Mouse (Mus musculus) CH12.LX (cell line): Measurements from ENCODE around the gene Osgep. TPM values are rescaled to one million over a fixed set of nuclear protein-coding genes. Genes with fewer than 3 reads are reported as not detected.

Source experiments
- DNase-seq: peaks from one replicate; pipeline ENCODE4 v3.0.0-alpha.2; 2013; ENCODE audit errors: extremely low read depth
- H3K27ac ChIP-seq: 2 replicates; pipeline ENCODE4 v1.5.1; 2012; ENCODE audit warnings: low read depth, mild to moderate bottlenecking, control low read depth, moderate library complexity; ENCODE audit not compliant: insufficient read depth
- H3K27me3 ChIP-seq: replicated peaks from 2 replicates; pipeline ENCODE3; 2012; ENCODE audit warnings: inconsistent platforms
- H3K36me3 ChIP-seq, 2 experiments: replicated peaks in 1 of 2; 2 replicates each; pipeline versions ENCODE3 to v1.6.1; 2012; ENCODE audit warnings: inconsistent platforms in 1 of 2, low read length in 1 of 2, mild to moderate bottlenecking in 1 of 2, mixed read lengths in 1 of 2, moderate library complexity in 1 of 2; ENCODE audit not compliant: control insufficient read depth in 1 of 2, insufficient read depth in 1 of 2
- H3K4me1 ChIP-seq, 2 experiments: 2 replicates each; pipeline ENCODE4 v1.6.1; 2012; ENCODE audit warnings: inconsistent platforms in 1 of 2, moderate library complexity in 1 of 2; ENCODE audit not compliant: insufficient read depth in 2 of 2, control insufficient read depth in 1 of 2
- H3K4me2 ChIP-seq: 2 replicates; pipeline ENCODE4 v1.6.1; 2012; ENCODE audit warnings: low read depth, mild to moderate bottlenecking, control low read depth; ENCODE audit not compliant: poor library complexity, insufficient read depth, severe bottlenecking
- H3K4me3 ChIP-seq, 3 experiments: fragments of 150-350 bp in 1 of 3; sonication (generic) in 1 of 3; replicated peaks in 1 of 3; 2 replicates each; pipeline versions ENCODE3 to v1.5.1; 2011 to 2012; ENCODE audit warnings: low read depth in 2 of 3, low read length in 2 of 3, mild to moderate bottlenecking in 2 of 3, moderate library complexity in 2 of 3, control low read depth in 1 of 3, improper control_type of control experiment in 1 of 3, inconsistent platforms in 1 of 3, mixed read lengths in 1 of 3; ENCODE audit not compliant: poor library complexity in 1 of 3
- H3K79me2 ChIP-seq: replicated peaks from 2 replicates; pipeline ENCODE4 v1.6.1; 2012; ENCODE audit warnings: mild to moderate bottlenecking, moderate library complexity; ENCODE audit not compliant: control insufficient read depth, poor library complexity, insufficient read depth, severe bottlenecking; ENCODE audit errors: extremely low read depth
- H3K9ac ChIP-seq: 2 replicates; pipeline ENCODE4 v1.6.1; 2012; ENCODE audit warnings: low read depth, mild to moderate bottlenecking, control low read depth, moderate library complexity; ENCODE audit not compliant: insufficient read depth
- H3K9me3 ChIP-seq: replicated peaks from 2 replicates; pipeline ENCODE3; 2012; ENCODE audit warnings: low read length, inconsistent platforms, mixed read lengths
- CHD1 ChIP-seq: IDR thresholded peaks from 2 replicates; pipeline ENCODE4 v1.6.1; 2012; ENCODE audit warnings: low read depth, low read length, improper control_type of control experiment, inconsistent platforms
- CTCF ChIP-seq, 2 experiments: IDR thresholded peaks in 1 of 2; conservative IDR thresholded peaks in 1 of 2; 2 replicates each; pipeline ENCODE4 v1.5.1; 2011 to 2012; ENCODE audit warnings: low read depth in 2 of 2, low read length in 2 of 2, improper control_type of control experiment in 1 of 2, inconsistent platforms in 1 of 2, mild to moderate bottlenecking in 1 of 2, moderate library complexity in 1 of 2
- ELF1 ChIP-seq: IDR thresholded peaks from 2 replicates; pipeline ENCODE4 v1.6.1; 2014; ENCODE audit warnings: low read depth, mild to moderate bottlenecking, inconsistent platforms, low read length, improper control_type of control experiment
- ETS1 ChIP-seq: conservative IDR thresholded peaks from 2 replicates; pipeline ENCODE4 v1.6.1; 2012; ENCODE audit warnings: low read depth, mild to moderate bottlenecking, inconsistent platforms, low read length, improper control_type of control experiment, moderate library complexity
- GABPA ChIP-seq: IDR thresholded peaks from 2 replicates; pipeline ENCODE4 v1.6.1; 2012; ENCODE audit warnings: low read depth, low read length, improper control_type of control experiment, inconsistent platforms; ENCODE audit not compliant: insufficient replicate concordance
- JUN ChIP-seq: IDR thresholded peaks from 2 replicates; pipeline ENCODE4 v1.6.1; 2011; ENCODE audit warnings: low read depth, mild to moderate bottlenecking, low read length, improper control_type of control experiment, moderate library complexity; ENCODE audit not compliant: insufficient read depth
- KAT2A ChIP-seq: IDR thresholded peaks from 2 replicates; pipeline ENCODE4 v1.6.1; 2012; ENCODE audit warnings: low read length, improper control_type of control experiment, inconsistent platforms; ENCODE audit not compliant: insufficient replicate concordance
- MAFK ChIP-seq: IDR thresholded peaks from 2 replicates; pipeline ENCODE4 v1.6.1; 2011; ENCODE audit warnings: low read length, improper control_type of control experiment; ENCODE audit not compliant: insufficient replicate concordance
- MAX ChIP-seq: IDR thresholded peaks from 2 replicates; pipeline ENCODE4 v1.6.1; 2011; ENCODE audit warnings: low read length, improper control_type of control experiment
- MXI1 ChIP-seq: IDR thresholded peaks from 2 replicates; pipeline ENCODE4 v1.6.1; 2011; ENCODE audit warnings: mild to moderate bottlenecking, low read depth, low read length, improper control_type of control experiment
- PAX5 ChIP-seq: IDR thresholded peaks from 2 replicates; pipeline ENCODE4 v1.6.1; 2012; ENCODE audit warnings: low read length, inconsistent platforms, mixed read lengths
- POLR2A ChIP-seq: IDR thresholded peaks from 2 replicates; pipeline ENCODE4 v1.6.1; 2011; ENCODE audit warnings: low read depth, mild to moderate bottlenecking, improper control_type of control experiment, low read length
- SIN3A ChIP-seq: IDR thresholded peaks from 2 replicates; pipeline ENCODE4 v1.6.1; 2012; ENCODE audit warnings: low read length, improper control_type of control experiment, inconsistent platforms
- TBP ChIP-seq: conservative IDR thresholded peaks from 2 replicates; pipeline ENCODE4 v1.6.1; 2011; ENCODE audit warnings: low read depth, low read length, improper control_type of control experiment
- TCF12 ChIP-seq: IDR thresholded peaks from 2 replicates; pipeline ENCODE4 v1.6.1; 2014; ENCODE audit warnings: low read depth, mild to moderate bottlenecking, inconsistent platforms, low read length, improper control_type of control experiment
- ZKSCAN1 ChIP-seq: IDR thresholded peaks from 2 replicates; pipeline ENCODE4 v1.6.1; 2012; ENCODE audit warnings: low read depth, inconsistent platforms, low read length, improper control_type of control experiment, borderline replicate concordance
- ZMIZ1 ChIP-seq: IDR thresholded peaks from 2 replicates; pipeline ENCODE4 v1.6.1; 2012; ENCODE audit warnings: low read depth, mild to moderate bottlenecking, inconsistent platforms, low read length, improper control_type of control experiment
- dilution Hi-C: fragments of 300-500 bp; cut with MboI; formaldehyde crosslinking; loops from 2 replicates; pipeline ENCODE4 v1.14.3; 2020; ENCODE audit warnings: low sequenced_read_pairs; ENCODE audit not compliant: extremely low pct_unique_long_range_greater_than_20kb, extremely low pct_ligation_motif_present
- in situ Hi-C: fragments of 300-500 bp; cut with MboI; formaldehyde crosslinking; loops from 3 replicates; pipeline ENCODE4 v1.14.3; 2019; ENCODE audit warnings: low sequenced_read_pairs, low pct_ligation_motif_present, low pct_unique_long_range_greater_than_20kb, mixed read lengths
- polyA plus RNA-seq: library from polyadenylated mRNA; unstranded; fragments of >175 nt; gene quantifications from 2 replicates; pipeline ENCODE4 v1.2.1, GENCODE M21; 2012; ENCODE audit warnings: low read depth; ENCODE audit not compliant: insufficient read length
- total RNA-seq, 2 experiments: library from RNA; depleted of rRNA; stranded (reverse); fragments of 300-350 nt in 1 of 2; fragments of >200 nt in 1 of 2; gene quantifications; 2 replicates each; pipeline ENCODE4 v1.2.3; 2012 to 2014

Gene Osgep
- total and polyA plus RNA-seq, 3 experiments = 41.7 to 88.7 (median 48.4) TPM

GRCm38 (mm10) chr14:50938940-50939339 lies 14.2 kb upstream of the Osgep start (continued):
- no peak for TF ChIP-seq MAFK
- no peak for TF ChIP-seq PAX5
- no peak for TF ChIP-seq ZMIZ1
- TF ChIP-seq KAT2A = no peak
- TF ChIP-seq ZKSCAN1 = no peak
- no peak for TF ChIP-seq ETS1
- no peak for TF ChIP-seq CTCF (conservative IDR thresholded peaks at IDR 0.05 in 1 of 2, IDR thresholded peaks at IDR 0.05 in 1 of 2; ENCODE audit: low read depth in 2 of 2, low read length in 2 of 2)
- TF ChIP-seq SIN3A = peak; percentile 79
- peak; percentile 72 for TF ChIP-seq POLR2A
- TF ChIP-seq MAX = no peak
- peak; percentile 81 for TF ChIP-seq ELF1

GRCm38 (mm10) chr14:50938119-50938908 lies 13.6 kb upstream of the Osgep start:
- Histone ChIP-seq H3K79me2 (peaks cover 22% of the 10 kb centered on the region), H3K36me3 (peaks cover 14 to 36% of the 10 kb centered on the region in 2 experiments), H3K27ac (no peak overlapping the region), H3K27me3 (no peaks in the 10 kb centered on the region), H3K9ac (peak overlapping the region; percentile 97), H3K4me2 (peak overlapping the region; percentile 76), H3K4me1 (peaks cover 19 to 27% of the 10 kb centered on the region in 2 experiments), H3K4me3 (peak overlapping the region; percentile 56 to 99 (median 78)), H3K9me3 (no peaks in the 10 kb centered on the region)
- no peak for DNase-seq
- in situ Hi-C loops (loop anchor here (10.0 kb wide), 1 partner anchor 126 kb away; no protein-coding TSS in a partner anchor), dilution Hi-C loops (no loop called here)
- TF ChIP-seq ZMIZ1 = no peak
- no peak for TF ChIP-seq CTCF (conservative IDR thresholded peaks at IDR 0.05 in 1 of 2, IDR thresholded peaks at IDR 0.05 in 1 of 2; ENCODE audit: low read depth in 2 of 2, low read length in 2 of 2)
- no peak for TF ChIP-seq JUN
- no peak for TF ChIP-seq ETS1
- TF ChIP-seq CHD1 = no peak
- TF ChIP-seq TBP = no peak
- no peak for TF ChIP-seq MAX
- no peak for TF ChIP-seq GABPA
- TF ChIP-seq MAFK = no peak
- TF ChIP-seq MXI1 = no peak
- TF ChIP-seq KAT2A = no peak
- TF ChIP-seq TCF12 = no peak
